Mouse (Mus musculus) macrophage (primary cell): Measurements from ENCODE around the gene Prr23a2. TPM values are rescaled to one million over a fixed set of nuclear protein-coding genes. Genes with fewer than 3 reads are reported as not detected.
"Not testable (repeated sequence)": the region's sequence is repeated elsewhere in the genome, so short reads cannot be mapped to it uniquely, and the experiment has no call there.

ENCODE experiments used
- H3K27ac ChIP-seq: fragments of 350-480 bp; formaldehyde crosslinking; 2 replicates; pipeline ENCODE4 v1.9.0; 2021
- H3K36me3 ChIP-seq: fragments of 350-480 bp; formaldehyde crosslinking; 2 replicates; pipeline ENCODE4 v1.9.0; 2021; ENCODE audit errors: inconsistent target
- H3K4me3 ChIP-seq: fragments of 350-480 bp; formaldehyde crosslinking; 2 replicates; pipeline ENCODE4 v1.9.0; 2021; ENCODE audit errors: inconsistent target
- H3K79me2 ChIP-seq: fragments of 350-480 bp; formaldehyde crosslinking; 2 replicates; pipeline ENCODE4 v1.9.0; 2021; ENCODE audit errors: inconsistent target
- WGBS: methylation state at CpG from one replicate; pipeline ENCODE4 v1.1.7; 2026; ENCODE audit warnings: inconsistent platforms; ENCODE audit not compliant: missing documents; 5-methylcytosine and 5-hydroxymethylcytosine counted together
- polyA plus RNA-seq: library from polyadenylated mRNA; stranded (reverse); fragments of 250-400 nt; gene quantifications from 3 replicates; pipeline ENCODE4 v1.2.4, GENCODE M21; 2018; ENCODE audit warnings: inconsistent platforms
- total RNA-seq, 78 experiments: library from RNA; depleted of rRNA; stranded (reverse); fragments of 250-400 nt; gene quantifications; 1 replicate in 9 of 78; 2 replicates in 24 of 78; 3 replicates in 43 of 78; 4 replicates in 2 of 78; pipeline ENCODE4 v1.2.4; 2018; ENCODE audit warnings: inconsistent platforms in 56 of 78

The Prr23a2 gene
- total RNA-seq (2018; cell fraction: chromatin; rRNA removed): not detected
- total RNA-seq (2018; cell fraction: cytosol; rRNA removed): not detected
- total RNA-seq (2018; cell fraction: nucleus; rRNA removed): not detected
- not detected in 3 replicates for polyA plus RNA-seq

DNA sequence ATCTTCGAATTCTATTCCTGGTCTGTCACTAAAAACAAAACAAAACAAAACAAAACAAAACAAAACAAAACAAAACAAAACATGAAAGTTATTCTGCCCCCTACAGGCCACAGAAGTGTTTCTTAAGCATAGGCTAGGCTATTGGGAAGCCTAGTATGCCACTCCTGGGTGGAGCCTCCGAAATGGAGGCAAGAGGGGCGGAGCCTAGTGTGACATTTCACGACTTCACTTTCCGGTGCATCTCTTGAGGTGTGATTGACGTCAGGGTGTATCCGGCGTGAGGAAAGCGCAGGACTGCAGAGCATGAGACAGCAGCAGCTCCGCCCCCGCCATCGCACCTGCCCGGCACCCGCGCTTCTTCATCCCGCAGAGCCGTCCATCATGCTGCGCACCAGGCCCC lies at the start of gene Prr23a2:
TSS of gene Prr23a2 (plus strand) at position 285 of the 400 bp plus-strand sequence.
- Histone ChIP-seq H3K79me2 (no peaks in the 10 kb centered on the region), H3K4me3 (no peak within 1 kb of the TSS), H3K27ac (no peak within 1 kb of the TSS), H3K36me3 (no peaks in the 10 kb centered on the region)
- WGBS: 79% methylated on average over 14 of the region's 18 CpGs

DNA sequence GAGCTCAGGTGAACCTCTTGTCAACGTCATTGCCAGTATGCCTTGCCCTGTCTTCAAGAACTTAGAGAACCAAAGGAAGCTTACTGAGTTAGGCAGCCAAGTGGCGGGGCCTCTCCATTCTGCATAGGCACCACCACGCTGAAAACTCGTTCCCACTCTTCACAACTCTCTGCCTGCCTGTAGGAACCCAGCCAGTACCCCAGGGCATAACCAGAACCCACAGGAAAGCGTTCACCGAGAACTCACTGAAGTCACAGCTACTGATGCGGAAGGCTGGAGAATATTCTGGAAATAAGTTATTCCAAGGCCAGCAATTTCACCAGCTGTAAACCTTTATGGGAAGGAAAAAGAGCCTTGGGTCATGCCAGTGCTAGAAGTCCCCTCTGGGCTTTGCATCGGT lies 48.7 kb upstream of the Prr23a2 start:
- H3K27ac ChIP-seq: no peak overlapping the region
- no peak overlapping the region for H3K4me3 ChIP-seq
- WGBS: 88% methylated on average over 8 of the region's 8 CpGs
- H3K79me2 ChIP-seq: no peaks in the 10 kb centered on the region
- no peaks in the 10 kb centered on the region for H3K36me3 ChIP-seq

DNA sequence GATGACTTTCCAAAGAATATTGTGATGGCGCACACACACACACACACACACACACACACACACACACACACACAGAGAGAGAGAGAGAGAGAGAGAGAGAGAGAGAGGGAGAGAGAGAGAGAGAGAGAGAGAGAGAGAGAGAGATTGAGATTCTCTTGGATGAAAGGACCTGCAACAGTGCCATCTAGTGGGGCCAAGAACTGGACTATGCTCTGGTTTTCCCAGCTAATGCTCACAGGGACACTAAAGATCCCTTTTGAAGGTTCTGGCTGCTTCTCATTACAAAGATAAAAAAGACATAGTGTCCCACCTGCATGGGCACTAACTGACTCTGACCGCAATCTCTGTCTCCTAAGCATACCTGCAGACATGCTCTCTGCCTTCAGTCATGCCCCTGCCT lies 46.8 kb upstream of the Prr23a2 start:
- not testable (repeated sequence) for H3K4me3 ChIP-seq, H3K27ac ChIP-seq, H3K79me2 ChIP-seq, H3K36me3 ChIP-seq
- WGBS: 79% methylated on average over 2 of the region's 2 CpGs

DNA sequence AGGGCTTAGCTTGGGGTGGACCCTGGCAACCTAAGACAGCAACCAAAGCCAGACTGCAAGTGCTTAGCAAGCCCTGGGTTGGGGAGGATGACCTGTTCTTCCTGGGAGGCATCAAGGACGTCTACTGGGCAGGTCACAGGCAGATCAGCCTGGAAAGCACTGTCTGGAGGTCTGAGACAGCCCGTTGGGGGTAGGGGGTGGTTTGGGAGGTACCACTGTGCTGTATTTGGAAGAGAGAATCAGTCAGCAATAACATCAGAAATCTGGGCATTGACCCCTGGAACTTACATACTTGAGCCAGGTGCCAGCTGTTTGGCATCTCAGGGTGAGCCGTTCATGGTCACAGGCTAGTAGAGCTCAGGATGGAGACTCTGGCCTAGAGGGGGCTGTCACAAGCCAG lies 40.2 kb upstream of the Prr23a2 start:
- H3K79me2 ChIP-seq: no peaks in the 10 kb centered on the region
- H3K36me3 ChIP-seq: no peaks in the 10 kb centered on the region
- no peak overlapping the region for H3K4me3 ChIP-seq
- WGBS: 59% methylated on average over 3 of the region's 3 CpGs
- no peak overlapping the region for H3K27ac ChIP-seq

DNA sequence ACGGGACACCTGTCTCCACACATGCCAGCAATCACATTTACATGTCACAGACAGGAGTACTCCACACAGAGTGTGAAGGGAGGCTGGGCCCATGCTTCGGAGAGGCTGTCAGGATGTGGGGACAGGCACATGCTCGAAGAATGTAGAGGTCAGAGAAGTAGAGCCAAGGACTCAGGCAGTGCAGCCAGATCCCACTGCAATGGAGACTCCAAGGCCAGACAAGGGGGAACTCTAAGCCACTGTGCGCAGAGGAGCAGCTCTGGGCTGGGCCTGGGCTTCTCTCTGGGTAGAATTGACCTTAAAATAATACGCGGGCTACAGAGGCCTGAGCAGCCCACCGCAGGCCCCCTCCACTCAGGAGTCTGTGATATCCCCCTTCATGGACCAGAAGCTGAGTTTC lies 38.7 kb upstream of the Prr23a2 start:
- 91% methylated on average over 7 of the region's 7 CpGs for whole genome bisulfite sequencing
- H3K4me3 ChIP-seq: no peak overlapping the region
- H3K79me2 ChIP-seq: no peaks in the 10 kb centered on the region
- H3K36me3 ChIP-seq: no peaks in the 10 kb centered on the region
- no peak overlapping the region for H3K27ac ChIP-seq

DNA sequence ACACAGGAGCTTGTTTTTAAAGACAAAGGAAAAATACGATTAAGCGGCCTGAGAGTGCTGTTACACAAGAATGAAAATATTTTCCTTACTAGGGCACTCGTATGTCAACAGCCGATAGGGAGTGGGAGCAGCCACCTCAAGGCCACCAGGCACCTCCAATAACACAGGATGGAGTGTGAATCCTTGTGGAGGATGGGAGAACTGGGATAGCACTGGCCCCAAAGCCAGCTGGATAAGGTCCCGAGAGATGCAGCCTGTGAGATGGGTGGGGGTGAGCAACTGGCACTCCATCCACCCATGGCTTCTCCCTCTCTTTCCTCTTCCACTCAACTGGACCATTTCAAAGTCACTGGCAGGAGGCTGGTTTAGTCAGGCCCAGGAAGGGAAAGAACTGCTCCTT lies 37.3 kb upstream of the Prr23a2 start:
- no peak overlapping the region for H3K4me3 ChIP-seq
- no peak overlapping the region for H3K27ac ChIP-seq
- WGBS: 63% methylated on average over 5 of the region's 5 CpGs
- H3K36me3 ChIP-seq: no peaks in the 10 kb centered on the region
- H3K79me2 ChIP-seq: no peaks in the 10 kb centered on the region

DNA sequence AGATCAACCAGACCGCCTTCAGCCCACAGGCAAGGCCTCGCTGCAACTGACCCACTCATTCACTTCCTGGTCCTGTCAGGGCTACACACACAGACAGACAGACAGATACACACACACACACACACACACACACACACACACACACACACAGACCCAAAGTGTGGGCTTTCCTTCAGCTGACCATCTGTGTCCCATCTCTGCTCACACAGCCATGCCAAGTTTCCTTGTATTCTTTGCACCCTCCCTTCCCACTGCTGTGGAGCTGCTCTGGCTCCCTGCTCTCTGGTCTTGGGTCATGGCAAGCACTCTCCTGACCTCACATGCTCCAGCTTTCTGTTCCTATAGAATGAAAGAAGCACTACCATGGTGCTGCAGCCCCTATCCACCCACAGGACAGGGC lies 36.8 kb upstream of the Prr23a2 start:
- Histone ChIP-seq H3K79me2 (no peaks in the 10 kb centered on the region), H3K4me3 (no peak overlapping the region), H3K27ac (no peak overlapping the region), H3K36me3 (no peaks in the 10 kb centered on the region)
- 75% methylated on average over 2 of the region's 2 CpGs for WGBS

DNA sequence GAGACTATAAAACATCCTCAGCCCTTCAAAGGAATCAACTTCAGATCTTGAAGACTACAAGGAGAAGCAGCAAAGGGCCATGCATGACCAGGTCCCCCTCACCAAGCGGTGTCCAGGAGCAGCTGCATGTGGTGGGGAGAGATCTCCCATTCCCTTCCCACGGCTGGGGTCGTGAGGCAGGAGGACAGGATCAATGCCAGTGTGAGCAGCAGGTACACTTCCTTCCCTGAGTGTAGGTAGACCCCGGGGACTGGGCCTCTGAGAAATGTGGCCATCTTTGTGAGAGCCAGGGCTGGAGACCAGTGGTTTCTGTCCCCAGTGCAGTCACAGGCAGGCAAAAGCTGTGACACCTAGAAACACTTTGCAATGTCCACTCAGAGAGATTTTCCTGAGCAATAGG lies 35.8 kb upstream of the Prr23a2 start:
- no peak overlapping the region for H3K27ac ChIP-seq
- H3K36me3 ChIP-seq: no peaks in the 10 kb centered on the region
- H3K4me3 ChIP-seq: no peak overlapping the region
- WGBS: 87% methylated on average over 4 of the region's 4 CpGs
- H3K79me2 ChIP-seq: no peaks in the 10 kb centered on the region

DNA sequence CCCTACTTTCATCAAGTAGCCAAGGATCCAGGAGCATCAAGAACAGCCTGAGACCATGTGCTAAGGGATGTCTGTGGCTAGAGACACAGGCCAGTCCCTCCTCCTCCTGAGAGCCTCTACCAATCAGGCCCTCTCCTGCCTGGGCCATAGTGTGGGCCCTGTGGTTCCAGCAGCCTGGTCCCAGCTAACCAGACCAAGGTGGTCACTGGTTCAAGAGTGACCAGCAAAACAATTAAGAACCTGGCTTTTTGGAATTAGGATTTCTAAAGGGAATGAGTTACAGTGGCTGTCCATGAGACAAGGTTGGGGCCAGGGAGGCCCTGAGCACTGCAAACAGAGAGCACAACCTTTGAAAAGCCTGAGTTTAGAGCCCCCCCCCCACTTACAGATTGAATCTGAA lies 35.2 kb upstream of the Prr23a2 start:
- H3K79me2 ChIP-seq: no peaks in the 10 kb centered on the region
- H3K4me3 ChIP-seq: no peak overlapping the region
- H3K27ac ChIP-seq: no peak overlapping the region
- H3K36me3 ChIP-seq: no peaks in the 10 kb centered on the region

DNA sequence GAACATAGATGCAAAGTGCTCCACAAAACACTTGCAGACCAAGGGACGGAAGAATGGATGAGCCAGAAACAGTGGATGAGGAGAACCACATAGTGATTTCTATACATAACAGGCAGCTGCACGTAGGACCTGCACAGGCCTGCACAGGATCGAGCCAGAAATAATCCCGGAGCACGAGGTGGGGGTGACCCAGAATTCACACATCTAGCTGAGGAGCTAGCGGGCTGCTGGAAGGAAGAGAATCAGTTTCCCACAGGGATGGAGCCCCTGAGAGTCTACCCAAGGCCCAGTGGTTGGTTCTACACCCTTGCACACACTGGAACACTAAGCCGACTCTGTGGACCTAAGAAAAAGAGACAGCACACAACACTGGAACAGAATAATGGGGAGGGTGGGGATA lies 32.5 kb upstream of the Prr23a2 start:
- no peaks in the 10 kb centered on the region for H3K36me3 ChIP-seq
- WGBS: 84% methylated on average over 7 of the region's 7 CpGs
- H3K27ac ChIP-seq: no peak overlapping the region

DNA sequence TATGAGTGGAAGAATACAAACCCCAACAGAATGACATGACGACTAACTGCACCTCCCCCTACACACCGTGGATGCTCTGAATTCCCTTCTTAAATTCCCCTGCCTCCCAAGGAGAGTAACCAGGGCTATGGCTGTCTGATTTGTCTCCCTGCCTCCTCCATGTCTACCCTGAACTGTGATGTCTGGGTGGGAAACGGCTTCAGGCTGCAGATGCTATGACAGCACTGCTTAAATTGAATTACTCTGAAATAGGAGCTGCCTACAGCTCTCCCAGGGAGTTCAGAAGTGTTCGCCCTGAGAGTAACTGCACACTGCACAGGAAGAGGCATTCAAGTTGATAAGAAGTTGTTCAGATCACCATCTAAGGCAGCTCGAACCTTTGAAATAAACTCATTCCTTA lies 26.8 kb upstream of the Prr23a2 start:
- Histone ChIP-seq H3K79me2 (no peaks in the 10 kb centered on the region), H3K4me3 (no peak overlapping the region), H3K27ac (no peak overlapping the region), H3K36me3 (no peaks in the 10 kb centered on the region)
- 59% methylated on average over 5 of the region's 5 CpGs for WGBS

More for the DNA sequence above, 32.5 kb upstream of the Prr23a2 start:
- H3K79me2 ChIP-seq: no peaks in the 10 kb centered on the region
- no peak overlapping the region for H3K4me3 ChIP-seq

DNA sequence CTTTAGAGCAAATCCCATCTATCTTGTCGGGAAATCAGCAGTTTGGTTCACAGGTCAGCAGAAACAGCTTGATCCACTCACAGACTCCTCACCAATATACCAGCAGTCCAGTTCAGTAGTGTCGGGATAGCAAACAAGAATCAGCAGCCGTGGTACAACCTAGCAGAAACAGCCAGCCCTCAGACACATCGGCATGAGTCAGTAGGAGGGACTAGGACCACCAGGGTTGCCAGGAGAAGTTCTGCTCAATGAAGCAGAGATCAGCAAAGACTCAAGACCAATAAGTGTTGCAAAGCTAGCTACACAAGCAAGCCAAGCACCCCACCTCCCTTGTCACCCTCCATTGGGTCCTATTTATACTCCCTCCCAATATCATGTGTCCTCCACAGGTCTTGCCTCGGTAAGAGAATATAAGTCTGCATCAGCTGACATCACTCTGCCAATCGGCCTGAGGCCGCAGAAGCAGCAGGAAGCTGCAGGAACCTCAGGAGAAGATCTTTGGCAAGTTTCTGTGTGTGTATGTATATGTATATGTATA lies 18.7 kb upstream of the Prr23a2 start:
- H3K27ac ChIP-seq: no peak overlapping the region
- H3K4me3 ChIP-seq: no peak overlapping the region
- H3K79me2 ChIP-seq: no peaks in the 10 kb centered on the region
- no peaks in the 10 kb centered on the region for H3K36me3 ChIP-seq
- 84% methylated on average over 7 of the region's 7 CpGs for WGBS

DNA sequence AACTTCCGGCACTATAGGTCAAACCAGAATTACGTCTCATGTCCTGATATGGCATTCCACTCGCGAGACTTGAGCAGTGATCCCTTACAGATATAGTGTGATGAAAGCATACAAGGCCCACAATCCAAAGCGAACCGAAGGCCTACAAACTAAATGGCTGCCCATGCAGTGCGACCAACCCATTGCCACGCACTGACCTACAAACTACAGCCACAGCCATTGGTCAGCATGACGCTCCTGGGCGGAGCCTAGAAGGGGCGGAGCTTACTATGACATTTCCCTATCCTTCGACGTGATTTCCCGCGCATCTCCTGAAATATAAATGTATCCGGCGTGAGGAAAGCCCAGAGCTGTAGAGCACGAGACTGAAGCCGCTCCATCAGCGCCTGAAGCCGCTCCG lies 14.2 kb upstream of the Prr23a2 start, which contains the start of gene Prr23a1:
TSS of gene Prr23a1 (plus strand) at position 387 of the 400 bp plus-strand sequence.
- Histone ChIP-seq H3K36me3 (no peaks in the 10 kb centered on the region), H3K4me3 (no peak within 1 kb of the TSS), H3K79me2 (no peaks in the 10 kb centered on the region), H3K27ac (no peak within 1 kb of the TSS)
- 66% methylated on average over 20 of the region's 22 CpGs for WGBS

DNA sequence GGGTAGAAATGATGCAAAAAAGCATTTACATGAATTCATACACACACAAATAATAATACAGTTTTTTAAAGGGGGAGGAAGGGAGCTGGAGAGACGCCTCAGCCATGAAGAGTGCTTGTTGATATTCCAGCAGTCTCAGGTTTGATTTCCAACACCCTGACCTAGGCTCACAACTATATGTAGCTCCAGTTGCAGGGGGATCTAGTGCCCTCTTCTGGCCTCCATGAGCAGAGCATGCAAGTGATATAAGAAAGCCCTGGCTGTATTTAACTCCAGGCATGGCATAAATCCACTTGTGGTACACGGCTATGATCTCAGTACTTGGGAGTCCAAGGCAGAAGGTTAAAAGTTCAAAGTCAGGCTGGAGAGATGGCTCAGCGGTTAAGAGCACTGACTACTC lies 7.2 kb downstream of the Prr23a2 start:
- H3K36me3 ChIP-seq: no peaks in the 10 kb centered on the region
- no peak overlapping the region for H3K4me3 ChIP-seq
- 86% methylated on average over 3 of the region's 3 CpGs for WGBS
- no peaks in the 10 kb centered on the region for H3K79me2 ChIP-seq
- no peak overlapping the region for H3K27ac ChIP-seq

DNA sequence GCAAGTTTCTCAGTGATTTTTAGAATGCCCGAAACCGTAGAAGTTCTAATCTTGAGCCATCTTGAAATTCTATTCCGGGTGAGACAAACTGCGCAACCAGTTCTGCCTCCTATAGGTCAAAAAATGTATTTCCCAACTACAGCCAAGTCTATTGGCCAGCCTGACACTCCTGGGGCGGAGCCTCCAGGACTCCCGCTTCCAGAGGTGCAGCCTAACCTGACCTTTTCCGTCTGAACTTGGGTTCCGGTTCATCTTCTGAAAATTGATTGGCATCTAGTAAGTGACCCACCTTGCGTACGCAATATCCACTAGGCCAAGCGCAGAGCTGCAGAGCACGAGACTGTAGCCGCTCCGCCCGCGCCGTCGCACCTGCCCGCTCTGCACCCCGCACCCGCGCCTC lies 8.3 kb downstream of the Prr23a2 start, which contains the start of gene Prr23a3:
TSS of gene Prr23a3 (plus strand) at position 197 of the 400 bp plus-strand sequence.
- H3K4me3 ChIP-seq: no peak within 1 kb of the TSS
- no peaks in the 10 kb centered on the region for H3K36me3 ChIP-seq
- H3K79me2 ChIP-seq: no peaks in the 10 kb centered on the region
- 57% methylated on average over 22 of the region's 22 CpGs for WGBS
- H3K27ac ChIP-seq: no peak within 1 kb of the TSS

DNA sequence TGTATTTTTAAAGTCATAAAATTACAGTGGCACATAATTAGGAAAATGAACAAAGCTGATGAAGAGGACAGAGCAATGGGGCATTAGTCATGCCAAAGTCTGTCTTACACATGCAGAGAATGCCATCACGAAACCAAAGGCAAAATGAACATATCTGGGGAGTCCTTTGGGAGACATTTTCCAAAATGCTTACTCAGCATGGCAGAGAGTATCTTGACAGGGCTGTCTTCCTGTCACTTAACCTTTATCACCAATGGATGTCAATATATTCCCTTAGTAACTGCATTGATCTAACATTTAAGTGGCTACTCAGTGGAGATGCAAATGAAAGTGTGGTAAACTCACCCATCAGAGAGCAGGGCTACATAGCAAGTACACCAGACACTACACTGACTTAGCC lies 45.2 kb downstream of the Prr23a2 start:
- 73% methylated on average over 1 of the region's 1 CpGs for WGBS
- H3K27ac ChIP-seq: no peak overlapping the region

More for the DNA sequence above, 45.2 kb downstream of the Prr23a2 start:
- H3K79me2 ChIP-seq: no peaks in the 10 kb centered on the region
- no peaks in the 10 kb centered on the region for H3K36me3 ChIP-seq
- H3K4me3 ChIP-seq: no peak overlapping the region
